Comparison of ENCODE assay signal across 8 mouse cellular contexts in genomic region chr8:13667917-13668316, GRCm38 (mm10). TPM values are rescaled to one million over a fixed set of nuclear protein-coding genes. Genes with fewer than 3 reads are reported as not detected.
DNase-seq lines count a peak whose midpoint lies in the region; ATAC-seq and TF ChIP-seq lines count a peak whose summit lies in the region.

No protein-coding gene starts in this region.

- no peaks in the 10 kb centered on the region for H3K9me3 ChIP-seq in megakaryocyte, embryonic 14.5 days
- no peaks in the 10 kb centered on the region for H3K9me3 ChIP-seq in heart, embryonic 16.5 days (replicated peaks; ENCODE audit: control insufficient read depth, low read length)

- TF ChIP-seq CTCF in gastrocnemius, adult 2 months (IDR thresholded peaks at IDR 0.05), result peak; percentile 43; the same call in 1 of the 2 replicates
- peak; percentile 16; the same call in 1 of the 2 replicates for TF ChIP-seq CTCF in olfactory bulb, adult 2 months (IDR thresholded peaks at IDR 0.05; ENCODE audit: insufficient read depth, low read depth, low read length)

- H3K36me3 ChIP-seq in megakaryocyte, embryonic 14.5 days (replicated peaks; ENCODE audit: low read length), result peaks cover 99% of the 10 kb centered on the region
- H3K36me3 ChIP-seq in heart, embryonic 16.5 days (ENCODE audit: control insufficient read depth, insufficient read depth), result no peaks in the 10 kb centered on the region

- TF ChIP-seq POLR2A in olfactory bulb, adult 2 months (IDR thresholded peaks at IDR 0.05; ENCODE audit: insufficient read depth, low read depth, low read length), result no peak

- H3K4me2 ChIP-seq in heart, embryonic 16.5 days (ENCODE audit: low read depth, low read length), result no peak overlapping the region

- H3K4me1 ChIP-seq in megakaryocyte, embryonic 14.5 days, result peaks cover 100% of the 10 kb centered on the region
- H3K4me1 ChIP-seq in heart, embryonic 16.5 days (ENCODE audit: control insufficient read depth, insufficient read depth, low read length), result peaks cover 69% of the 10 kb centered on the region
- H3K4me1 ChIP-seq in olfactory bulb, adult 2 months (ENCODE audit: control insufficient read depth, insufficient read depth, low read length), result peaks cover 74% of the 10 kb centered on the region

- H3K27ac ChIP-seq in gastrocnemius, adult 2 months, result peak overlapping the region; percentile 98
- peak overlapping the region; percentile 88 for H3K27ac ChIP-seq in heart, embryonic 16.5 days (ENCODE audit: low read length)
- H3K27ac ChIP-seq in olfactory bulb, adult 2 months (ENCODE audit: insufficient read depth, low read depth, low read length), result peak overlapping the region; percentile 4; the same call in 1 of the 2 replicates

- no peak overlapping the region; the same call in 1 of the 2 replicates for H3K4me3 ChIP-seq in gastrocnemius, adult 2 months
- peak overlapping the region; percentile 80 for H3K4me3 ChIP-seq in megakaryocyte, embryonic 14.5 days (replicated peaks)
- H3K4me3 ChIP-seq in heart, embryonic 16.5 days (ENCODE audit: low read length), result no peak overlapping the region
- no peak overlapping the region for H3K4me3 ChIP-seq in olfactory bulb, adult 2 months (ENCODE audit: insufficient read depth, low read depth, low read length)

- DNase-seq in gastrocnemius, adult 2 months, result peak; percentile 53
- DNase-seq in gastrocnemius, adult 8-10 months (ENCODE audit: low spot score in 2 of 2), result no peak
- DNase-seq in MN1 (ENCODE audit: low spot score), result no peak
- DNase-seq in frontal cortex, postnatal 14 days (ENCODE audit: low spot score in 2 of 2), result no peak

- WGBS in heart, embryonic 16.5 days, result 62% methylated on average over 4 of the region's 4 CpGs
- 66% methylated on average over 4 of the region's 4 CpGs for WGBS in olfactory bulb, adult 2 months

- no peaks in the 10 kb centered on the region for H3K27me3 ChIP-seq in megakaryocyte, embryonic 14.5 days (replicated peaks)
- no peaks in the 10 kb centered on the region for H3K27me3 ChIP-seq in heart, embryonic 16.5 days (ENCODE audit: control insufficient read depth, insufficient read depth, low read length)

- no peak for ATAC-seq in megakaryocyte, adult 5-6 weeks (ENCODE audit: poor library complexity, severe bottlenecking)
- ATAC-seq in heart, embryonic 16.5 days (replicated peaks; ENCODE audit: extremely low read depth, insufficient read depth, low FRiP score), result no peak

- intact Hi-C loops in gastrocnemius, adult 2 months (cut with DNase I), result no loop called here

- H3K9ac ChIP-seq in heart, embryonic 16.5 days (ENCODE audit: low read length), result no peak overlapping the region

RNA-seq across cellular contexts. Expression of gene Rasa3, which starts 9.5 kb away (rescaled TPM):
- total RNA-seq in gastrocnemius, adult 2 months (2021), result 10 to 100 TPM in 1 of 2 experiments, 1 to 10 TPM in 1; 5.9 to 10.5 TPM
- 1 to 10 TPM; 5.0 to 6.9 (median 6.2) TPM for total RNA-seq in gastrocnemius, adult 8-10 months (2022)
- polyA plus RNA-seq in megakaryocyte, embryonic 14.5 days (2012; ENCODE audit: insufficient read depth, low replicate concordance), result 86.3 and 103 TPM in 2 replicates
- 72.8 and 75.0 TPM in 2 replicates for total RNA-seq in megakaryocyte, adult 5-6 weeks (2015)
- total RNA-seq in megakaryocyte, adult 5-6 weeks (2017), result 159 and 164 TPM in 2 replicates
- 26.9 and 27.4 TPM in 2 replicates for polyA plus RNA-seq in heart, embryonic 16.5 days (2015; fragmentation: Nextera tagmentation; extraction: Ambion mirVana)
- not detected in 2 replicates for polyA plus RNA-seq in olfactory bulb, adult 2 months (2012; ENCODE audit: insufficient read depth, insufficient read length, low replicate concordance, missing spikeins)

RNA-seq across cellular contexts. Expression of gene Cfap97d2, which starts 37.8 kb away (rescaled TPM):
- total RNA-seq in gastrocnemius, adult 2 months (2021), result not detected
- total RNA-seq in gastrocnemius, adult 8-10 months (2022), result not detected
- 6.9 TPM in 1 of 2 replicates, not detected in the other for polyA plus RNA-seq in megakaryocyte, embryonic 14.5 days (2012; ENCODE audit: insufficient read depth, low replicate concordance)
- total RNA-seq in megakaryocyte, adult 5-6 weeks (2015), result not detected in 2 replicates
- total RNA-seq in megakaryocyte, adult 5-6 weeks (2017), result not detected in 2 replicates
- polyA plus RNA-seq in heart, embryonic 16.5 days (2015; fragmentation: Nextera tagmentation; extraction: Ambion mirVana), result 0.20 TPM in 1 of 2 replicates, not detected in the other
- polyA plus RNA-seq in olfactory bulb, adult 2 months (2012; ENCODE audit: insufficient read depth, insufficient read length, low replicate concordance, missing spikeins), result not detected in 2 replicates

Comparison
In these comparisons a context has a peak if more than half of its experiments do, and no peak if none do; other contexts are left out.
1. H3K27ac ChIP-seq: peak in every context shown above with its lines; median percentile 98 in gastrocnemius, adult 2 months; 88 in heart, embryonic 16.5 days; 4 in olfactory bulb, adult 2 months.
2. RNA of gene Rasa3, which starts 9.5 kb away (total RNA-seq): 72.8 to 164 TPM in megakaryocyte, adult 5-6 weeks; 5.9 to 10.5 TPM in gastrocnemius, adult 2 months and 5.0 to 6.9 TPM in gastrocnemius, adult 8-10 months; every median in the first group is over 4 times any median in the second.